Mouse (Mus musculus): Measurements from ENCODE around the gene Emc9. TPM values are rescaled to one million over a fixed set of nuclear protein-coding genes. Genes with fewer than 3 reads are reported as not detected.

Gene Emc9
- total and polyA plus RNA-seq, 3 experiments = 54.2 to 61.1 (median 58.4) TPM

- no peak overlapping the region for H3K27ac ChIP-seq
- no peaks in the 10 kb centered on the region for H3K27me3 ChIP-seq (ENCODE audit: control insufficient read depth, insufficient read depth, low read length)
- H3K4me1 ChIP-seq (ENCODE audit: control insufficient read depth, insufficient read depth, low read length) = no peaks in the 10 kb centered on the region
- intact Hi-C loops (cut with DNase I) = no loop called here
- no peak overlapping the region for H3K9ac ChIP-seq (ENCODE audit: low read depth, low read length)
- no peaks in the 10 kb centered on the region for H3K79me2 ChIP-seq (replicated peaks; ENCODE audit: control insufficient read depth, insufficient read depth, low read length)
- TF ChIP-seq CTCF (IDR thresholded peaks at IDR 0.05) (no peak), EP300 (IDR thresholded peaks at IDR 0.05; ENCODE audit: insufficient read depth, low read depth, low read length) (no peak), POLR2A (IDR thresholded peaks at IDR 0.05; ENCODE audit: insufficient read depth, low read depth, low read length) (no peak)
- H3K4me3 ChIP-seq = no peak overlapping the region
- WGBS = 77% methylated on average over 2 of the region's 2 CpGs
- no peak for DNase-seq
- H3K36me3 ChIP-seq (ENCODE audit: control insufficient read depth, insufficient read depth, low read length) = no peaks in the 10 kb centered on the region
Observed at GRCm38 (mm10) chr14:55616844-55617243, 31.7 kb upstream of the Emc9 start.

DNA sequence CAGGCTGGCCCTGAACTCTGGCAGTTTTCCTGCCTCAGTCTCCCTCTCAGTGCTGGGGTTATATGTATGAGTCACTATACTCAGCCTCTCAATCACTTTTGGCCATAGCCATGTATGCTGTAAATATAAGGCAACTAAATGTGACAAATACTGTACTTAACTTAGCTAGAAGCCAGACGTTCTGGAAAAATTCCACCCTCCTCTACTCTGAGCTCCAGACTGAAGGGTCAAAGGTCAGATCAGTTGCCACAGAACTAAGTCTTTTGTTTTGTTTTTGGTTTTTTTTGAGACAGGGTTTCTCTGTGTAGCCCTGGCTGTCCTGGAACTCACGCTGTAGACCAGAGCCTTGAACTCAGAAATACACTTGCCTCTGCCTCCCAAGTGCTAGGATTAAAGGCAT lies 30.8 kb upstream of the Emc9 start:
- Histone ChIP-seq H3K9ac (ENCODE audit: low read depth, low read length) (no peak overlapping the region), H3K27me3 (ENCODE audit: control insufficient read depth, insufficient read depth, low read length) (no peaks in the 10 kb centered on the region), H3K36me3 (ENCODE audit: control insufficient read depth, insufficient read depth, low read length) (no peaks in the 10 kb centered on the region), H3K4me1 (ENCODE audit: control insufficient read depth, insufficient read depth, low read length) (no peaks in the 10 kb centered on the region), H3K27ac (no peak overlapping the region), H3K4me3 (no peak overlapping the region), H3K79me2 (replicated peaks; ENCODE audit: control insufficient read depth, insufficient read depth, low read length) (no peaks in the 10 kb centered on the region)
- 65% methylated on average over 2 of the region's 2 CpGs for WGBS
- no peak for TF ChIP-seq EP300 (IDR thresholded peaks at IDR 0.05; ENCODE audit: insufficient read depth, low read depth, low read length)
- no peak for TF ChIP-seq CTCF (IDR thresholded peaks at IDR 0.05)
- no peak for TF ChIP-seq POLR2A (IDR thresholded peaks at IDR 0.05; ENCODE audit: insufficient read depth, low read depth, low read length)
- DNase-seq = no peak
- intact Hi-C loops (cut with DNase I) = no loop called here

DNA sequence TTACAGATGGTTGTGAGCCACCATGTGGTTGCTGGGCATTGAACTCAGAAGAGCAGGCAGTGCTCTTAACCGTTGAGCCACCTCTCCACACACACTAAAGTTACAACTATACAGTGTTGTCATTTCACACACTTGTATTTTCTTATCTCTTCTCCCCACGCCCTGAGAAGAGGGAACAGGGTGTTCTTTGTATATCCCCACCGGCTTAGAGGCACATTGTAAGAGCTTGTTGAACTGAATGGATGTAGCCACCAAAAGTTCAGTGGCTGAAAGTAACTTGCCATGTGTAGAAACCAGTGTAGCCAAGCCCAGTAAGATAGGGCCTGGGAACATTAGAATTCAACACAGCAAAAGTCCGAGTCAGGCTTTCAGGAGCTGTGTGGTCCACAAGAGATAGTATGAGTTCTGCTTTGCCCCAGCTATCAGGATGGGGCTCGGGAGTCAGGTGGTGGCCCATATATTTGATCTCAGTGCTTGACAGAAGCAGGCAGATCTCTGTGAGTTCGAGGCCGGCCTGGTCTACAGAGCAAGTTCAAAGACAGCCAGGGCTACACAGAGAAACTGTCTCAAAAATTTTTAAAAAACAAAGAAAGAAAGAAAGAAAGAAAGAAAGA lies 29.6 kb upstream of the Emc9 start:
- TF ChIP-seq CTCF (IDR thresholded peaks at IDR 0.05) (no peak), POLR2A (IDR thresholded peaks at IDR 0.05; ENCODE audit: insufficient read depth, low read depth, low read length) (no peak), EP300 (IDR thresholded peaks at IDR 0.05; ENCODE audit: insufficient read depth, low read depth, low read length) (no peak)
- Histone ChIP-seq H3K27ac (no peak overlapping the region), H3K79me2 (replicated peaks; ENCODE audit: control insufficient read depth, insufficient read depth, low read length) (no peaks in the 10 kb centered on the region), H3K27me3 (ENCODE audit: control insufficient read depth, insufficient read depth, low read length) (no peaks in the 10 kb centered on the region), H3K36me3 (ENCODE audit: control insufficient read depth, insufficient read depth, low read length) (no peaks in the 10 kb centered on the region), H3K9ac (ENCODE audit: low read depth, low read length) (no peak overlapping the region), H3K4me1 (ENCODE audit: control insufficient read depth, insufficient read depth, low read length) (no peaks in the 10 kb centered on the region), H3K4me3 (no peak overlapping the region)
- intact Hi-C loops (cut with DNase I) = no loop called here
- no peak for DNase-seq
- 68% methylated on average over 7 of the region's 7 CpGs for WGBS

DNA sequence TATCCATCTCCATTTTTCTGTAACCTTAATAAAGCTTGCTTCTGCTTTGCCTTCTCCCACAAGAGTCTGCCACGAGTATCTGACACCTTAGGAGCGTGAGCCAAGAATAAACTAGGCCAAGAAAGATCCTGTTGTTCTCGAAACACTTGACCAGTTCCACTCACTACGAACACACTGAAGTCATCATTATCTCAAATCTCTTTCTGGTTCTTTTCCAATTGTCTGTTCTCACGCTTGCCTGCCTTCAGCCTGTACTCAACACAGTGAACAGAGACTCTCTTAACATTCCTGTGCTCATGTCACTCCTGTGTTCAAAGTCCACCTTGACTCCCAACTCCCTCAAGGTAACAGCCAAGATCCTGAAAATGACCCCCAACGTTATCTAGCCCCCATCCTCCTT lies 28.2 kb upstream of the Emc9 start:
- no peaks in the 10 kb centered on the region for H3K36me3 ChIP-seq (ENCODE audit: control insufficient read depth, insufficient read depth, low read length)
- intact Hi-C loops (cut with DNase I) = no loop called here
- no peak for DNase-seq
- no peak overlapping the region for H3K4me3 ChIP-seq
- no peaks in the 10 kb centered on the region for H3K79me2 ChIP-seq (replicated peaks; ENCODE audit: control insufficient read depth, insufficient read depth, low read length)
- no peaks in the 10 kb centered on the region for H3K4me1 ChIP-seq (ENCODE audit: control insufficient read depth, insufficient read depth, low read length)
- TF ChIP-seq EP300 (IDR thresholded peaks at IDR 0.05; ENCODE audit: insufficient read depth, low read depth, low read length) = no peak
- no peak for TF ChIP-seq POLR2A (IDR thresholded peaks at IDR 0.05; ENCODE audit: insufficient read depth, low read depth, low read length)
- no peaks in the 10 kb centered on the region for H3K27me3 ChIP-seq (ENCODE audit: control insufficient read depth, insufficient read depth, low read length)
- no peak overlapping the region for H3K27ac ChIP-seq
- 46% methylated on average over 6 of the region's 6 CpGs for WGBS
- H3K9ac ChIP-seq (ENCODE audit: low read depth, low read length) = no peak overlapping the region

- Histone ChIP-seq H3K4me3 (no peak overlapping the region), H3K27ac (no peak overlapping the region), H3K36me3 (ENCODE audit: control insufficient read depth, insufficient read depth, low read length) (peaks cover 10% of the 10 kb centered on the region), H3K9ac (ENCODE audit: low read depth, low read length) (no peak overlapping the region), H3K79me2 (replicated peaks; ENCODE audit: control insufficient read depth, insufficient read depth, low read length) (no peaks in the 10 kb centered on the region), H3K27me3 (ENCODE audit: control insufficient read depth, insufficient read depth, low read length) (no peaks in the 10 kb centered on the region), H3K4me1 (ENCODE audit: control insufficient read depth, insufficient read depth, low read length) (peaks cover 10% of the 10 kb centered on the region)
- TF ChIP-seq CTCF (IDR thresholded peaks at IDR 0.05) (no peak), POLR2A (IDR thresholded peaks at IDR 0.05; ENCODE audit: insufficient read depth, low read depth, low read length) (no peak), EP300 (IDR thresholded peaks at IDR 0.05; ENCODE audit: insufficient read depth, low read depth, low read length) (no peak)
- no peak for DNase-seq
- intact Hi-C loops (cut with DNase I) = no loop called here
- WGBS = 92% methylated on average over 6 of the region's 6 CpGs
Observed at GRCm38 (mm10) chr14:55608339-55608738, 23.2 kb upstream of the Emc9 start.

GRCm38 (mm10) chr14:55605743-55606459 lies 20.8 kb upstream of the Emc9 start:
- H3K4me1 ChIP-seq (ENCODE audit: control insufficient read depth, insufficient read depth, low read length) = peaks cover 12% of the 10 kb centered on the region
- H3K79me2 ChIP-seq (replicated peaks; ENCODE audit: control insufficient read depth, insufficient read depth, low read length) = no peaks in the 10 kb centered on the region
- peaks cover 10% of the 10 kb centered on the region for H3K36me3 ChIP-seq (ENCODE audit: control insufficient read depth, insufficient read depth, low read length)
- intact Hi-C loops (cut with DNase I) = loop anchor here (2.0 kb wide), 2 partner anchors 15 to 37 kb away; partner anchors contain the start of genes Psme2, Rnf31 and Tm9sf1
- no peak overlapping the region for H3K27ac ChIP-seq
- TF ChIP-seq CTCF (IDR thresholded peaks at IDR 0.05) = no peak
- no peak for TF ChIP-seq EP300 (IDR thresholded peaks at IDR 0.05; ENCODE audit: insufficient read depth, low read depth, low read length)
- TF ChIP-seq POLR2A (IDR thresholded peaks at IDR 0.05; ENCODE audit: insufficient read depth, low read depth, low read length) = no peak
- WGBS = 76% methylated on average over 16 of the region's 16 CpGs
- no peak overlapping the region for H3K9ac ChIP-seq (ENCODE audit: low read depth, low read length)
- no peak for DNase-seq
- H3K27me3 ChIP-seq (ENCODE audit: control insufficient read depth, insufficient read depth, low read length) = no peaks in the 10 kb centered on the region
- H3K4me3 ChIP-seq = no peak overlapping the region

Data from heart, adult 2 months (tissue).